In the genomic region with DNA sequence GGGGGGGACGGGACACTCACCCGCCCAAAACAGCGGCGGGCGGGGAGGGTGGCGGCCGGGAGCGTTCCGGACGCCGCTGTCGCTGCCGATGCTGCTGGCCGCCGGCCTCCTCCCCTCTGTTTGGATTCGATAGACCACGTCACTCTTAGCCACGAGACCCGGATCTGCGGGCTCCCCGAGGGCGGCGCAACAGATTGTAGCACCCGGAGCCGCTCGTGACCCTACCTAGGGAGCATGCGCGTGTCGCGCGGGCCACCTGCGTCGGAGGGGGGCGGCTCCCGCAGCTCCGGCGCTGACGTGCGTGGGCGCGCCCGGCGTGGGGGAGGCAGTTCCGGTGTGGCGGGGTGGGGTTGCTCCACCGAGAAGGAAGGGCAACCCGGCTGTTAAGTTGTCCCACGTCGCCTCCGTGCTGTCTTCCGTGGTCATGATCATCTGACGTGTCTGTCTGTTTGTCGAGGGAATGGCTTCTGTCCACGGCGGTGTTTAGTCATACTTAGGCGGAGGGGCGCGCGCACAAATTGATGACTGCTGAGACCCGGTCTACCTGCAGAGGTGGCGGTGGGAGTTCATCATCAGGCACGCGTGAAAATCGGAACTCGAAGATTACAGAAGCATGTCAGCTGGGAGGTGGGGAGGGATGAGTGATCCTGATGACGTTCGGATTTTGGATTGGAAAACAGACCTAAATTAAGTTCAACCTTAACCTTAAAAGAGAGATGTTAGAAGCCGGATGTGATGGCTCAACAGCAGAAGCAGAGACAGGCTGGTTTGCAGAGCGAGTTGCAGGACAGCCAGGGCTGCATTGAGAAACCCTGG, we compare ENCODE assay signal across 8 mouse cellular contexts. TPM values are rescaled to one million over a fixed set of nuclear protein-coding genes. Genes with fewer than 3 reads are reported as not detected.
DNase-seq lines count a peak whose midpoint lies in the region; ATAC-seq and TF ChIP-seq lines count a peak whose summit lies in the region.

TSS of gene Gm43552 (minus strand) at position 118 of the 816 bp plus-strand sequence.

- ATAC-seq in erythroblast, adult 5-6 weeks (replicated peaks; ENCODE audit: low FRiP score, poor library complexity, severe bottlenecking): peak; percentile 91
- peak; percentile 93 for ATAC-seq in heart, embryonic 11.5 days (replicated peaks; ENCODE audit: insufficient number of reproducible peaks, low FRiP score, low TSS enrichment)
- peak; percentile 97 for ATAC-seq in kidney, embryonic 15.5 days (replicated peaks; ENCODE audit: low FRiP score)

- H3K27ac ChIP-seq in heart, embryonic 11.5 days (ENCODE audit: low read depth, low read length): peak within 1 kb of the TSS; percentile 96
- H3K27ac ChIP-seq in kidney, embryonic 15.5 days: peak within 1 kb of the TSS; percentile 98

- DNase-seq in CD4-positive helper T cell, adult 2 months (ENCODE audit: low read depth, low spot score): peak; percentile 99
- DNase-seq in brain, embryonic 14.5 days (ENCODE audit: low read depth): peak; percentile 96
- DNase-seq in liver: peak; percentile 92
- peak; percentile 96 to 97 for DNase-seq in monocyte, adult 2 months (ENCODE audit: low read depth in 1 of 2, low spot score in 2 of 2)
- DNase-seq in spleen, postnatal 14 days (ENCODE audit: low spot score in 2 of 2): peak; percentile 87 to 92

- H3K9me3 ChIP-seq in heart, embryonic 11.5 days (replicated peaks; ENCODE audit: control insufficient read depth, low read length): no peaks in the 10 kb centered on the region
- H3K9me3 ChIP-seq in kidney, embryonic 15.5 days (replicated peaks): no peaks in the 10 kb centered on the region

- H3K27me3 ChIP-seq in heart, embryonic 11.5 days (ENCODE audit: control insufficient read depth, insufficient read depth, low read length): no peaks in the 10 kb centered on the region
- H3K27me3 ChIP-seq in kidney, embryonic 15.5 days: no peaks in the 10 kb centered on the region

- H3K9ac ChIP-seq in heart, embryonic 11.5 days (ENCODE audit: low read depth, low read length): peak within 1 kb of the TSS; percentile 95
- peak within 1 kb of the TSS; percentile 88 for H3K9ac ChIP-seq in kidney, embryonic 15.5 days

- peak within 1 kb of the TSS; percentile 84 for H3K4me3 ChIP-seq in heart, embryonic 11.5 days (ENCODE audit: low read depth, low read length)
- peak within 1 kb of the TSS; percentile 88 for H3K4me3 ChIP-seq in kidney, embryonic 15.5 days (replicated peaks)

- peaks cover 17% of the 10 kb centered on the region for H3K4me1 ChIP-seq in heart, embryonic 11.5 days (ENCODE audit: control insufficient read depth, insufficient read depth, low read length)
- peaks cover 14% of the 10 kb centered on the region for H3K4me1 ChIP-seq in kidney, embryonic 15.5 days

- peak within 1 kb of the TSS; percentile 83 for H3K4me2 ChIP-seq in heart, embryonic 11.5 days
- H3K4me2 ChIP-seq in kidney, embryonic 15.5 days: peak within 1 kb of the TSS; percentile 85

- no peak for TF ChIP-seq CTCF in brain, embryonic 14.5 days (IDR thresholded peaks at IDR 0.05; ENCODE audit: borderline replicate concordance, extremely low read depth, insufficient read depth, insufficient read length)

- peak; percentile 79; the same call in 1 of the 2 replicates for TF ChIP-seq POLR2A in brain, embryonic 14.5 days (IDR thresholded peaks at IDR 0.05; ENCODE audit: borderline replicate concordance, extremely low read depth, insufficient read depth, insufficient read length, poor library complexity, severe bottlenecking)

- WGBS in heart, embryonic 11.5 days (ENCODE audit: insufficient replicate concordance): under 1% methylated on average over 69 of the region's 69 CpGs
- WGBS in kidney, embryonic 15.5 days: under 1% methylated on average over 64 of the region's 69 CpGs

- H3K36me3 ChIP-seq in heart, embryonic 11.5 days (ENCODE audit: control insufficient read depth, insufficient read depth, low read length): no peaks in the 10 kb centered on the region
- no peaks in the 10 kb centered on the region for H3K36me3 ChIP-seq in kidney, embryonic 15.5 days

RNA-seq across cellular contexts. Expression of gene Gm43552, which starts in this region (rescaled TPM):
- not detected in 2 replicates for polyA plus RNA-seq in brain, embryonic 14.5 days (2012; rRNA removed)
- total RNA-seq in erythroblast, adult 5-6 weeks (2015; ENCODE audit: low replicate concordance): not detected in 2 replicates
- not detected in 2 replicates for total RNA-seq in erythroblast, adult 5-6 weeks (2017; ENCODE audit: low replicate concordance)
- polyA plus RNA-seq in heart, embryonic 11.5 days (2014; fragmentation: Nextera tagmentation; extraction: Ambion mirVana): not detected in 2 replicates
- not detected in 2 replicates for polyA plus RNA-seq in kidney, embryonic 15.5 days (2015; fragmentation: Nextera tagmentation; extraction: Ambion mirVana)

Comparison
In these comparisons a context has a peak if more than half of its experiments do, and no peak if none do; other contexts are left out.
1. Peak in every context shown above with its lines: DNase-seq, ATAC-seq, H3K4me3 ChIP-seq and H3K27ac ChIP-seq.
2. Peak in DNase-seq in brain, embryonic 14.5 days; RNA of the gene not detected or under 1 TPM.
3. Peak in ATAC-seq in erythroblast, adult 5-6 weeks; RNA of the gene not detected or under 1 TPM.
4. Peak in ATAC-seq, H3K4me3 ChIP-seq, H3K27ac ChIP-seq, H3K9ac ChIP-seq and H3K4me2 ChIP-seq in heart, embryonic 11.5 days; RNA of the gene not detected or under 1 TPM.
5. Peak in ATAC-seq, H3K4me3 ChIP-seq, H3K27ac ChIP-seq, H3K9ac ChIP-seq and H3K4me2 ChIP-seq in kidney, embryonic 15.5 days; RNA of the gene not detected or under 1 TPM.